ENCODE assay signal across 8 mouse cellular contexts in genomic region chr15:102074070-102074731, GRCm38 (mm10). TPM values are rescaled to one million over a fixed set of nuclear protein-coding genes. Genes with fewer than 3 reads are reported as not detected.
DNase-seq lines count a peak whose midpoint lies in the region; ATAC-seq lines count a peak whose summit lies in the region.

No protein-coding gene starts in this region.

- peak; percentile 81 to 90 for DNase-seq in adrenal gland, adult (ENCODE audit: inconsistent age in 2 of 2, low spot score in 1 of 2)
- peak; percentile 37 to 70 for DNase-seq in cerebellum, postnatal 4 days (ENCODE audit: low spot score in 2 of 2)
- peak; percentile 41 for DNase-seq in gastrocnemius, adult 18-20 months (ENCODE audit: low spot score)
- peak; percentile 64 to 68 for DNase-seq in left cerebral cortex, postnatal 14 days (ENCODE audit: low spot score in 2 of 2)
- peak; percentile 77 for DNase-seq in right cerebral cortex, postnatal 4 days
- peak; percentile 73 for DNase-seq in yolk sac, embryonic 10.5 days (ENCODE audit: low spot score)

- peak overlapping the region; percentile 97 for H3K4me3 ChIP-seq in megakaryocyte, embryonic 14.5 days (replicated peaks)

- H3K36me3 ChIP-seq in megakaryocyte, embryonic 14.5 days (replicated peaks; ENCODE audit: low read length) = peaks cover 9% of the 10 kb centered on the region

- intact Hi-C loops in left cerebral cortex, postnatal 14 days (cut with DNase I) = no loop called here

- peak; percentile 15 for ATAC-seq in inflammation-experienced regulatory T-cells, adult 6 months

- no peaks in the 10 kb centered on the region for H3K27me3 ChIP-seq in megakaryocyte, embryonic 14.5 days (replicated peaks)

- H3K9me3 ChIP-seq in megakaryocyte, embryonic 14.5 days = no peaks in the 10 kb centered on the region

- peaks cover 75% of the 10 kb centered on the region for H3K4me1 ChIP-seq in megakaryocyte, embryonic 14.5 days

RNA-seq across cellular contexts. Expression of gene Eif4b, which starts 0.6 kb away (rescaled TPM):
- total RNA-seq in gastrocnemius, adult 18-20 months (2021) = 100 to 1,000 TPM; 224 to 227 TPM
- polyA plus RNA-seq in inflammation-experienced regulatory T-cells, adult 6 months (2017; shearing (Covaris generic)) = 100 to 1,000 TPM in 2 of 3 experiments, 10 to 100 TPM in 1; 90.5 to 131 (median 129) TPM
- 100 to 1,000 TPM; 167 to 168 TPM for total RNA-seq in left cerebral cortex, postnatal 14 days (2021)
- 18.2 and 102 TPM in 2 replicates for polyA plus RNA-seq in megakaryocyte, embryonic 14.5 days (2012; ENCODE audit: insufficient read depth, low replicate concordance)

RNA-seq across cellular contexts. Expression of gene Tns2, which starts 26.0 kb away (rescaled TPM):
- 10 to 100 TPM; 31.3 to 31.6 TPM for total RNA-seq in gastrocnemius, adult 18-20 months (2021)
- polyA plus RNA-seq in inflammation-experienced regulatory T-cells, adult 6 months (2017; shearing (Covaris generic)) = 1 to 10 TPM; 3.3 to 4.2 (median 3.8) TPM
- 10 to 100 TPM; 14.4 to 18.5 TPM for total RNA-seq in left cerebral cortex, postnatal 14 days (2021)
- polyA plus RNA-seq in megakaryocyte, embryonic 14.5 days (2012; ENCODE audit: insufficient read depth, low replicate concordance) = 0.43 TPM in 1 of 2 replicates, not detected in the other

RNA-seq across cellular contexts. Expression of gene Krt18, which starts 46.2 kb away (rescaled TPM):
- 1 to 10 TPM in 1 of 2 experiments, under 1 TPM in 1; 0.48 to 1.1 TPM for total RNA-seq in gastrocnemius, adult 18-20 months (2021)
- polyA plus RNA-seq in inflammation-experienced regulatory T-cells, adult 6 months (2017; shearing (Covaris generic)) = 1 to 10 TPM in 2 of 3 experiments, under 1 TPM in 1; 0.41 to 1.2 (median 1.2) TPM
- total RNA-seq in left cerebral cortex, postnatal 14 days (2021) = under 1 TPM; 0.24 to 0.85 TPM
- polyA plus RNA-seq in megakaryocyte, embryonic 14.5 days (2012; ENCODE audit: insufficient read depth, low replicate concordance) = 0.06 TPM in 1 of 2 replicates, not detected in the other

Comparison
In these comparisons a context has a peak if more than half of its experiments do, and no peak if none do; other contexts are left out.
1. Peak in every context shown above with its lines: DNase-seq, ATAC-seq and H3K4me3 ChIP-seq.